Mouse (Mus musculus) forelimb bud, embryonic 11.5 days (tissue): ENCODE results near the gene Oas1h.
"Not testable (repeated sequence)": the region's sequence is repeated elsewhere in the genome, so short reads cannot be mapped to it uniquely, and the experiment has no call there.

Experiments used
- DNase-seq: peaks from one replicate; pipeline ENCODE4 v3.0.0-alpha.2; 2012; ENCODE audit warnings: low read depth, low spot score

Oas1h gene

DNA sequence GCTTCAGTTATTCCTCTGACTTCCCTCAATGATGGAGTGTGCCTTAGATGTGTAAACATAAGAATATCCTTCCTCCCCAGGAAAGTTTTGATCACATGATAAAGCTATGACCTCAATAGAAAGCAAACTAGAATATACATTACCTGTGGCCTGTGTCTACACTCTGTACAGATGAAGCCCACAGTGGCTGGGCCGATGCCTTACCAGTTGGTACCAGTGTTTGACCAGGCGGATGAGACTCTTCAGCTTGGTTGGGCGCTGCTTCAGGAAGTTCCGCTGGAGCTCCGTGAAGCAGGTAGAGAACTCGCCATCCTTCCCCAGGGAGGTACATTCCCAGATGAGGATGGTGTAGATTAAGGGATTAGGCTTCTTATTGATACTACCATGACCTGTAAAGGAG, 20.5 kb downstream of the Oas1h start:
- not testable (repeated sequence) for DNase-seq

DNA sequence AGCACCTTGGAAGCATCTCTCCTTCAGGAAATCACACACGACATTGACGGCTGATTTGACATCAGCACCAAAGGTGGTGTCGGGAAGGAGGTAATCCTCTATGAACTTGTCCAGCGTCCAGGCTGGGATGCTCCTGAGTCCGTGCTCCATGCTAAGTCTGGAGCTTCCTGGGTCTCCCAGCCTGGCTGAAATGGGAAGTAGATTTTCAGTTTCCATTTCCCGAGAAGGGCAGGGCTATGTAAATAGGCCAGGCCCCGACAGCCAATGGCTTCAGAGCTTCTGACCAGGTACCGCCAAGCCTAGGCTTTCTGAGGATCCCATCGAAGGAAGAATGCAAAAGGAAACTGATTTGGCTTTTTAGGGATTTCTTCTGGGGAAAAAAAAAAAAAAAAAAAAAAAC, 26.2 kb downstream of the Oas1h start, which contains the start of gene Oas1g:
Oas1g (minus strand) TSS at position 201 of the 400 bp plus-strand sequence.
- not testable (repeated sequence) for DNase-seq

DNA sequence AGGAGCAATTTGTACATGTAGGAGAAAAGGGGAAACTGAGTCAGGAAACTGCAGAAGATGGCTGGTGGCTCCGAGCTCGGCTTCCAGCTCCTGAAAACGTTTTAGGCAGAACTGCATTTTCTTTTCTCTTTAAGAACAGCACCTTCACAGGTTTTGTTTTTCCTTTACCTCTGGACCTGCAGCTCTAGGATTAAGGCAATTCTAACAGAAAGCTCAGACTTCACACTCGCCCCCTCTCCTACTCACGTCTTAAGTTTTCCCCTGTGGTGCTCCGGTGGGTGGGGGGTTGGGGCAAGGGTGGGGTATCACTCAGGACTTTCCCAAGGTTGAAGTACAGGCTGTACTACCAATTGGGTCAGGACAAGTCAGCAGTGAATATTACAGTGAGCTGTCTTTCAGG, 26.6 kb downstream of the Oas1h start:
- DNase-seq = no peak

DNA sequence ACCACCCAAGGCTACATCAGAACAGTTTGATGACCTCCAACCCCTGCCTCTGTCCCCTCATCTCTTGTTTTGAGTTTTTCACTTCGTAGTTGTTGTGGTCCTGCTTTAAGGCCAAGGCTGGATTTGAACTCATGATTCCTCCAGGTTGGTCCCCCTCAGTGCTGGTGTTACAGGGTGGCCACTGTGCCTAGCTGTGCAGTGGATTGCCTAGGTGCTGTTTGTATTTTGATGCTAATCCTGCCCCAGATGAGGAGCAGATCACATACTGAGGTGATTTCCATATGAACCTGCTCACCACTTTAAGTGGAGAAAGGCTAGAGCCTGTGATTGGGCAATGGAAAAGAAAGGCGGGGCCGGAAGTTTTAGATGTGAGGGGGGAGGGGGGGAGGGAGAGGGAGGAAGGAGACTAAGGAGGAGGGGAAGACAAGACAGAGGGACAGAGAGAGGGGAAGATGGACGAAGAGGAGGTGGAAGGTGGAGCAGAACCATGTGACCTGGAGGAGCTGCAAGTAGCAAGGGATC, 27.1 kb downstream of the Oas1h start:
- not testable (repeated sequence) for DNase-seq

DNA sequence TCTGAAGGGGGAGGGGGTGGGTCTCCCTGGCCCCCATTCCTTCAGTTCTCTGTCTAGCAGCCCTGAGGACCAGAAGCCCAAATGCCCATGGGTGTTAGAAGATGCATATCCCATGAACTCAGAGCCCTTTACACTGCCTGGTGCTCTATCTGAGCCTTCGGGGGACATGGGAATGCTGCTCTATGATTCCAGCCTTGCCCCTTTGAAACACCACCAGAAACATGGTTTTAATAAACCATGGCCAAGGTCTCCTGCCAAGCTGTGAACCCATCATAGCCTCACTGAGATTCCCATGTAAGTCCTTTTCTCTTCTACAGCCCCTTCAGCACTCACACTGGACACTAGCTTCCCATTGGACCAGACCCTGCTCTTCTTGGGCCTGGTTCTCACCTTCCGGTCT, 28.8 kb downstream of the Oas1h start:
- DNase-seq = no peak

DNA sequence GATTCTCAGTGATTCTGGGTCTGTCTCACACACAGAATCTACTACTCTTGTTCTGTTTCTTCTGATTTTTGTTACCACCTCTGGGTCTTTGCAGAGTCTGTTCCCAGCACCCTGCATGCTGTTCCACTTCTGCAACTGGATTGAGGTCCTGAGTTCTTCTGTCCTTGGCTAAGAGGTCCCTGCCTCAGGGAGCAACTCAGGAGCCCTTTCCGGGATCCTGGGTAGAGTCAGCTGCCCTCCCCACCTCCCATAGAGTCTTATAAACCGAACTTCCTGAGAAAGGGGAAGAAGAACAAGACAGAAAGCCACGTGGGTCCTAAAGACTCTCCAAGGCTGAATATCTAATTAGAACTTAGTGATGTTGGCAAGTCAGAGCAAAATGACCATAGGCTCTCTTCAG, 29.8 kb downstream of the Oas1h start:
- no peak for DNase-seq

DNA sequence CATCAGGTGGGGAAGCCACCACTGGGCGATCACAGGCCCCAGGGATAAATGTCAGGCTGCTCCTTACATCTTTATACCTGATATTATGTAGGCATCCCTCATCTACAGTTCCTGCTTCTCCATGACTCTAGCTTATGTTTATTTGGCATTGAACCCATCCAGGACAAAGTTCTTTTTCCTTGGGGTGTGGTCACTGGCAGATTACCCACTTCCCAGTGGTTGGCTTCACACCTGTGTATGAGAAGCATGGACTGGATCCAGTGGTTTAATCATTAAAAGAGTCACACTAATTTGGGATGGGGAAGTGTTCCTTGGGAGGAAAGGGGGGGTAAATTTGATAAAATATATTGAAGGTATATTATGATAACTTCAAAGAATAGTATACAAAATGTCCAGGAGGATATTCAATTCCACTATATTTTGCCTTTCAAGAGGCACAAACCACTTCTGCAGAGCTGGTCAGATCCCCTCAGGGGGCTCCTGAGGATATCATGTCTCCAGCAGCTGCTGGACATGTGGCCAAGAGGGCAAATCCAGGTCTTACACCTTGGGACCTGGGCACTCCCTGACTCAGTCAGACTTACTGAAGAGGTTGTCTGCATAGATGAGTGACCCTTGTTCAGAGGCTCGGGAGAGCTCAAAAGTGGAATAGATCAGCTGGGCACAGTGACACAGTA, 30.5 kb downstream of the Oas1h start:
- not testable (repeated sequence) for DNase-seq

DNA sequence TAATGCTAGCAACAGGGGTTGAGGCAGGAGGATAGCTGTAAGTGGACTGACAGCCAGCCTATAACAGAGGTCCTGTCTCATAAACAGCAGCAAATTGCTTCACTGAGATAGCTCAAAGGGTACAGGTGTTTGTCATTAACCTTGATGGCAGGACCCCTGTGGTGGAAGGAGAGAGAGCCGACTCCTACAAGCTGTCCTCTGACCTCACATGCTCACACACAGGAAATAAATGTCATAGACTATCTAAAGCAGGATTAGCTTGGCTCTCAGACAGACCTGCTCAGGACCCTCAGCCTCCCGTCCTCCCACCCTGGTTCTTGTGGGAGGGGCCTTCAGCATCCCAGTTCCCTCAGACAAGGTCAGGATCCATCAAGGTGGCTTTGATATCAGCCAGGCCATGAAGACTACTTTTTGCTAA, 31.0 kb downstream of the Oas1h start:
- no peak for DNase-seq

DNA sequence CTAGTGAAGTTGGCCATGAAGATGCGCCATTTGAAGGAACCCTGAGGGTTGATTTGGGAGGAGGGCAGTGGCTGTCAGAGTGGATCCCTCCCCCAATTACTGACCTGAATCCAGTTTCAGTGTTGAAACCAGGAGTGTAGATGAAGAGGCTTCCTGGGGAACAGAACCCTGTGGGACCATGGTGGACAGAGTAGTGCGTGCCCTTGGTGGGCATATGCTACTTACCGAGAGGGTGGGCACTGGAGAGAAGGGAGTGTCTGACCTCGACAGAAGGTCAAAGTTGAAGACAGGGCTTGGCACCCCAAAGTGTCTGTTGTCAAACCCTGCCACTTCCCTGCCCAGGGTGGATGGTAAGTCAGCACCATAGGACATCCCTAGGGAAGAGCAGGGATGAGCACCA, 32.6 kb downstream of the Oas1h start:
- not testable (repeated sequence) for DNase-seq

DNA sequence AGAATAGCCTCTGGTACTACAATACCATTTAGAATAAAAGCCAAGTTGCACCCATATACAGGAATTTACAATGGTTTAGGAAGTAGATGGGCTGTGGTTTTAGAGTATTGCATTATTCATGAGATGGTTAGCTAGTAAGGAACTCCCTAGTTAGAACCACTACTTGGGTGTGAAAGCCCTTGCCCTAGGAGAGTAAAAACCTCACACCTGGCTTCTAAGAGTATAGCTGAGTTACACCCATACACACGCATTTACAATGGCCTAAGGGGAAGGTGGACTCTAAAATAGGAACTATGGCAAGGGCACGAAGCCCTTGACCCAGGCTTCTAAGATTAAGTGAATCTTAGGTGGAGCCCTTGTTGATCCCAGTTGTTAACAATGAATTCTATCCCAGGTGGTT, 33.5 kb downstream of the Oas1h start:
- DNase-seq = not testable (repeated sequence)

DNA sequence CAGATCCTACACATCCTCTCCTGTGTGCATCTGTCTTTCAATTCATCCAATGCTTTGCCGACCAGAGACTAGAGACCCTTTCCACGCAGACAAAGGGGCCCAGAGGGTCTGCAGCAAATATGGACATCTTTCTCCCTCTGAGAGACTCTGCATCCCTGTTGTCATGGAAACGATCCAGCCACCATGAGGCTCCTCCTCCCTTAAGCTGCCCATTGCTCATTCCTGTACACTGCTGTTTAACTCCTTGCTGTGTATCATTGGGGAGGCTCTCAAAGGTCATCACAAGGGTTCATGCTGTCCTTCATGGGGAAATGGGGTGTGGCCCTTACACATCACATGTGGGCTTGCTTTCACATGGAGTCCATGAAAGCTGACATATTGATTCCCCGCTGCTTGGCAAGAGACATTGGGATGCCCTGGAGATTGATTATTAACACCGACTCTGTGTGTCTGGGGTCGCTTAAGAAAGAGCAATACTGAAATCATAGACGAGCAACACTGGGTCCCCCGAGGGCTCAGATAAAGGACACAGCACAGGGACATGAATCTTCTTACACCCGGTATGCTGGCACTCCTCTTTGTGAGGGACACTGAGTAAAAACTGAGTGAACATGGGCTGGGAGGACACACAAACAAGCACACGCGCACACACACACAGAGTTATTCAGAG, 34.1 kb downstream of the Oas1h start:
- DNase-seq = no peak

DNA sequence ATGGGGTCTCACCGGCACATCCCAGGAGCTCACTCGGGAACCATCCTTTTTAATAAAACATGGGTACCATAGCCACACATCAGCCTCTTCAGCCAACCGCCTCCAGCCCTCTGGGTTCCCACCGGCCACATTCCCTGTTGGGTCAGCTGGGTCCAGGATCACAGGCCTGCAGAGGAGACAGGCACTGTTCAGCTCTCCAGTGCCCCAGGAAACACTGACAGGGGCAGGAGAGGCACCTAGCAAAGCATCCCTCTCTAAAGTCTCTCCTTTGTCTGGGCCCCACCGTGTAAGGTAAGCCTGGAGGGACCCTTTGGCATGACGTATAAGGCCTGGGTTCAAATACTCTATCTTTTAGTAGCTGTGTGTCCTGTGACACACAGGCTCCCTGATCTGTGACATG, 37.1 kb downstream of the Oas1h start:
- DNase-seq = no peak

DNA sequence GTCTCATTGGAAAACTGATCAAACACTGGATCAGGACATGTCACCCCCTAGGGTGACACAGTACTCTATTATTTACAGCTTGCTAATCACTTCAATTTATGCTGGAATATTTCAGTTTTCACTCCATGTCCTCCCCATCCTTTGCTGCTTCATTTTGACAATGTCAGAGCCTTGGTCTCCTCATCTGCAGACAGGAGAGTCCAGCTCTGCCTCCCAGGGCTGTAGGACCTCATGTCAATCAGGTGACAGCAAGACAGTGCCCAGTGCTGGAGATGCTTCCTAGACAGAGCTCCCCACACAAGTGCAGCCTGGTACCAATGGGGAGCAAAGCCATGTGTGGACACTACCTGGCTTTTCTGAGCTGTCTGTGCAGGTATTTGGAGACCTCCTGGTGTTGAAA, 37.5 kb downstream of the Oas1h start:
- DNase-seq = no peak

DNA sequence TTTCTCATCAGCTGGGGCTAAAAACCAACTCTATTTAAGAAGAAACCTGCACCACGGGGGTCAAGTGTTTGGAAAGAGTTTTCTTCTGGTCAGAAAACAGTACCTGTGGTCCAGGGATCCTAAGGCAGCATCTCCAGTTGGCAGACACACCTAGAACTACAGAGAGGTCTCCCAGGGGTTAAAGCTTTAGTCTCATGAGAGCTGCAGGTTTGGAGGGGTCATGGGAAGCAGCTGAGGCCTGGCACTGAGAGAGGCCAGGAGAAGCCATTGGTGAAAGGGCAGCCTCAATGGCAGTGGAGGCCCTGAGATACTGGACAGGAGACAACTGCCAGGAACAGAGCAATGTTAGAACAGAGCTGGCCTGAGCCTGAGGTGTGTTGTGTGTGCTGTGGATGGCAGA, 39.4 kb downstream of the Oas1h start:
- no peak for DNase-seq

DNA sequence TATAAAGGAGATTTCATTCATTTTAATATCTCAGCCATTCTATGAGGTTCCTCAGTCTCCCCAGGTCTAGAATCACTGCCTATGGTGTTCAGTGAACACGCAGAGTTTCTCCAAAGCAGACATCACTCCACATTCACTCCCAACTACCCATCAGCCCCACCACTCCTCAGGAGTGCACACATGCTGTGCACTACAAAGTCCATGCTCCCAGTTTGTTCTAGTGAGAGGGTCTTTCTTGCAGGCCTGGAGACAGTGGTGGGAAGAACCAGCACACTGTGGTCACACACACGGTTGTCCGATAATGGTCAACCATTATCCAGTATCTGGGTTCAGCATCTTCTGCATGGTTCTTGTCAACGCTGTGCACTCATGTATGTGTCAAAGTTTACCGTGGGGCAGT, 40.8 kb downstream of the Oas1h start:
- DNase-seq = no peak

DNA sequence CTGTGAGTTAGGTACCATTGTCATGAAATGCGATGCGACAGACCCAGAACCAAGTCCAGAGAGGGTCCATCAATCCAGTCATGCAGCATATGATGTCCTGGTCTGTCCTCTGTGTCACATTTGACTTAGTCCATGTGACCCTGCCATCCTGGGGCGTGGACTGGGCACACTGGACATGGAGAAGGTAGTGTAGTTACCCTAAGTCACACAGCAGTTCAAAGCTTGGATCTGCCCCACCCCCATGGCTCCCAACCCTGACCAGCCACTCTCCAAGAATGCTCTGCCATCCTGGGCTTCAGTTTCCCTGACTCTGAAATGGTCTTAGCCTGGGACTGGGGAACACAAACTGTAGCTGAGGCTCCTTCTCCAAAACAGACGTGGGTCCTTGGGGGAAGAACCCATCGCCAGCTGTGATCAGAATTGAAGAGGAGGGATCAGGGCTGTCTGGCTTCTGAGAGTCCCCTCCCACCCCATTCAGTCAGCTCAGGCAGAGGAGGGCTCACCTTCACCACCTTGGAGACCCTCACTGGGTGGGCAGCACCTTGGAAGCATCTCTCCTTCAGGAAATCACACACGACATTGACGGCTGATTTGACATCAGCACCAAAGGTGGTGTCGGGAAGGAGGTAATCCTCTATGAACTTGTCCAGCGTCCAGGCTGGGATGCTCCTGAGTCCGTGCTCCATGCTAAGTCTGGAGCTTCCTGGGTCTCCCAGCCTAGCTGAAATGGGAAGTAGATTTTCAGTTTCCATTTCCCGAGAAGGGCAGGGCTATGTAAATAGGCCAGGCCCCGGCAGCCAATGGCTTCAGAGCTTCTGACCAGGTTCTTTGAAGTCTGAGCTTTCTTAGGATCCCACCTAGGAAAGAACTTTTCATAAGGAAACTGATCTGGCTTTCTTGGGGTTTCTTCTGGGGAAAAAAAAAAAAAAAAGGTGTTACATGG, 45.8 kb downstream of the Oas1h start, which contains the start of gene Oas1a:
Oas1a (minus strand) TSS at position 731 of the 943 bp plus-strand sequence.
- DNase-seq = peak; percentile 17

DNA sequence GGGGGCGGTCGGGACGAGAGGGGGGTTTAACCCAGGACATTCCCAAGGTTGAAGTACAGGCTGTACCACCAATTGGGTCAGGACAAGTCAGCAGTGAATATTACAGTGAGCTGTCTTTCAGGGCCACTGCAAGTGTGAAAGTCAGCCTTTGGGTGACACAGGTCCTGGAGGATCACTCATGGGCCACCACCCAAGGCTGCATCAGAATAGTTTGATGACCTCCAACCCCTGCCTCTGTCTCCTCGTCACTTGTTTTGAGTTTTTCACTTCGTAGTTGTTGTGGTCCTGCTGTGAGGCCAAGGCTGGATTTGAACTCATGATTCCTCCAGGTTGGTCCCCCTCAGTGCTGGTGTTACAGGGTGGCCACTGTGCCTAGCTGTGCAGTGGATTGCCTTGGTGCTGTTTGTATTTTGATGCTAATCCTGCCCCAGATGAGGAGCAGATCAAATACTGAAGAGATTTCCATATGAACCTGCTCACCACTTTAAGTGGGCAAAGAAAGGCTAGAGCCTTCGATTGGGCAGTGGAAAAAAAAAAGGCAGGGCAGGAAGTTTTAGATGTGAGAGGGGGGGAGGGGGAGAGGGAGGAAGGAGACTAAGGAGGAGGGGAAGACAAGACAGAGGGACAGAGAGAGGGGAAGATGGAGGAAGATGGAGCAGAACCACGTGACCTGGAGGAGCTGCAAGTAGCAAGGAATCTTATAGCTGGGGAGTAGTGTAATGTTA, 47.1 kb downstream of the Oas1h start:
- no peak for DNase-seq

DNA sequence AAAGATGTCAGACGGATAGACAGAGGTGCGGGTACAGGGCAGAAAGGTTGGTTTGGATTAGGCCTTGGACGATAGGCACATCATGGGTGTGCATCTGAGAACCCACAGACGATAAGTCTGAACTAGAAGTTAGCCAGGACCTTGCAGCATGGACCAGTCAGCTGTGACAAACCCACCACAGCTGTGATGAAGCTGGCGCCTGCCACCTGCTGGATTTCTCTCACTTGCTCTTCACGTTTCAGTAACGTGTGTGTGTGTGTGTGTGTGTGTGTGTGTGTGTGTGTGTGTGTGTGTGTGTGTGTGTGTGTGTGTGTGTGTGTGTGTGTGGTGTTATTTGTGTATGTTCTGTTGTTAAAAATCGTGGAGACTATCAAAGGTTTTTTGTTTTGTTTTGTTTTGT, 53.0 kb downstream of the Oas1h start, which contains the start of gene Oas1d:
Oas1d (plus strand) TSS at position 333 of the 400 bp plus-strand sequence.
- not testable (repeated sequence) for DNase-seq

DNA sequence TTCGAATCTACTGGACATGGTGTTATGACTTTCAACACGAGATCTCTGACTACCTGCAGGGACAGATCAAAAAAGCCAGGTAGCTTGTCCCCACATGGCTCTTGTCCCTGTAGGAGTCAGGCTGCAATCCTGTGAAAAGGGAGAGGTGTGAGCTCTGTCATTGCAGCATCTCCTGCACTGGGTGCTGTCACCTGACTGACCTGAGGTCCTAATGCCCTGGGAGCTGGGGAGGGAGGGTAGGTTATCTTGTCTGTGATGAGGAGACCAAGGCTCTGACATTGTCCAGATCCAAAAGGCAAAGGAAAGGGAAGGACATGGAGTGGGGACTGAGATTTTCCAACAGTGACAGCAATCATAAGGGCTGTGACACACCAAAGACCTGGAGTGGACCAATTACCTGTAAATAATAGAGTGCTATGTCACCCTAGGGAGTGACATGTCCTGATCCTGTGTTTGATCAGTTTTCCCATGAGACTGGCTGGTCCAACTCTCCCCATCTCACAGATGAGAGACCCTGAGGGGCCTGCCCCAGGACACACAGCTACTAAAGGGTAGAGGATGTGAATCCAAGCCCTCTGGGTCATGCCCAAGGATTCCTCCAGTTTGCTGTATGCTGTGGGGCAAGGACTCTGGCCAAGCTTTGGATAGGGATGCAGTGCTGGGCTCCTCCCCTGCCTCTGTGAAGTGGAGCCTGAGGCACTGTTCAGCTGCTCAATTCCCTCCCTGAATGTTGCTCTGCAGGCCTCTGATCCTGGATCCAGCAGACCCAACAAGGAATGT, 58.1 kb downstream of the Oas1h start:
- DNase-seq = not testable (repeated sequence)

DNA sequence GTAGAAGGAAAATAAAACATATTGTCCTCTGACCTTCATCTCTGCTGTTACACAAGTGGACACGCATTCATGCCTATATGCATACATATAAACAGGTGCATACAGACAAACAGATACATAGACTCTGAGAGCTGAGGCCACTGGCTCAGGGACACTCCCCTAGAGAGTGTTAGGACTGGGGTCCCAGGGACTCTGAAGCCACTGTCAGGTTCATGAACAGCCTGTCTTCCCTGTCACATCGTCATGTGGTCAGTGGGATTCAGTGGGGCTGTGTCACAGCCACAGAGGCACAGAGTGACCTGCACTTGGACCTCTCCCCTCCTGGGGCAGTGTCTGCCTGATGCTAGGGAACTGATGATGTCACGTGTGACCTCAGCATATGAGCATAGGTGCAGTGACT, 59.1 kb downstream of the Oas1h start:
- no peak for DNase-seq
